7 mouse cellular contexts compared by ENCODE assay signal in genomic region chr1:155558012-155558842, GRCm38 (mm10). TPM values are rescaled to one million over a fixed set of nuclear protein-coding genes. Genes with fewer than 3 reads are reported as not detected.
DNase-seq lines count a peak whose midpoint lies in the region; ATAC-seq lines count a peak whose summit lies in the region.

Acbd6 (plus strand) TSS chr1:155558120.

- H3K4me1 ChIP-seq in intestine, embryonic 15.5 days (replicated peaks) = peaks cover 6% of the 10 kb centered on the region; the same call in 1 of the 2 replicates
- H3K4me1 ChIP-seq in midbrain, embryonic 10.5 days = peaks cover 36% of the 10 kb centered on the region

- WGBS in intestine, embryonic 15.5 days = under 1% methylated on average over 83 of the region's 83 CpGs
- WGBS in midbrain, embryonic 10.5 days = under 1% methylated on average over 81 of the region's 83 CpGs

- H3K27ac ChIP-seq in intestine, embryonic 15.5 days = peak within 1 kb of the TSS; percentile 57
- peak within 1 kb of the TSS; percentile 94 for H3K27ac ChIP-seq in midbrain, embryonic 10.5 days (replicated peaks)

- peak; percentile 94 for ATAC-seq in intestine, embryonic 15.5 days

- peak; percentile 83 to 95 for DNase-seq in adrenal gland, adult (ENCODE audit: inconsistent age in 2 of 2, low spot score in 1 of 2)
- peak; percentile 92 for DNase-seq in embryo, embryonic 10.5 days (ENCODE audit: low spot score)
- peak; percentile 61 to 72 for DNase-seq in gastrocnemius, postnatal 36 days
- peak; percentile 82 to 91 for DNase-seq in left cerebral cortex, postnatal 25 days (ENCODE audit: low spot score in 2 of 2)
- DNase-seq in midbrain, embryonic 10.5 days (ENCODE audit: low spot score) = peak; percentile 79
- peak; percentile 75 for DNase-seq in right cerebral cortex, postnatal 4 days

- no peaks in the 10 kb centered on the region for H3K27me3 ChIP-seq in intestine, embryonic 15.5 days (replicated peaks)
- no peaks in the 10 kb centered on the region for H3K27me3 ChIP-seq in midbrain, embryonic 10.5 days (ENCODE audit: low read depth, poor library complexity, severe bottlenecking)

- H3K9me3 ChIP-seq in intestine, embryonic 15.5 days = no peaks in the 10 kb centered on the region
- no peaks in the 10 kb centered on the region; the same call in 1 of the 2 replicates for H3K9me3 ChIP-seq in midbrain, embryonic 10.5 days (replicated peaks)

- peak within 1 kb of the TSS; percentile 94 for H3K9ac ChIP-seq in intestine, embryonic 15.5 days

- H3K36me3 ChIP-seq in intestine, embryonic 15.5 days = no peaks in the 10 kb centered on the region
- peaks cover 2% of the 10 kb centered on the region; the same call in 1 of the 2 replicates for H3K36me3 ChIP-seq in midbrain, embryonic 10.5 days

- intact Hi-C loops in gastrocnemius, postnatal 36 days (cut with DNase I) = no loop called here
- intact Hi-C loops in left cerebral cortex, postnatal 25 days (cut with DNase I) = no loop called here

- H3K4me2 ChIP-seq in intestine, embryonic 15.5 days (replicated peaks) = peak within 1 kb of the TSS; percentile 82

- H3K4me3 ChIP-seq in intestine, embryonic 15.5 days (replicated peaks) = peak within 1 kb of the TSS; percentile 95
- H3K4me3 ChIP-seq in midbrain, embryonic 10.5 days = peak within 1 kb of the TSS; percentile 98

RNA-seq across cellular contexts. Expression of gene Acbd6, which starts in this region (rescaled TPM):
- total RNA-seq in gastrocnemius, postnatal 36 days (2021) = 10 to 100 TPM; 47.6 to 54.0 TPM
- polyA plus RNA-seq in intestine, embryonic 15.5 days (2015; fragmentation: Nextera tagmentation; extraction: Ambion mirVana) = 64.8 and 71.5 TPM in 2 replicates
- 10 to 100 TPM; 88.3 to 91.6 TPM for total RNA-seq in left cerebral cortex, postnatal 25 days (2021)
- 69.1 and 71.5 TPM in 2 replicates for polyA plus RNA-seq in midbrain, embryonic 10.5 days (2016; fragmentation: Nextera tagmentation; extraction: Ambion mirVana)

Comparison
In these comparisons a context has a peak if more than half of its experiments do, and no peak if none do; other contexts are left out.
1. Peak in every context shown above with its lines: DNase-seq, ATAC-seq, H3K4me3 ChIP-seq and H3K27ac ChIP-seq.